Mouse (Mus musculus) heart, embryonic 10.5 days (tissue): ENCODE measurements around the gene Rev3l. TPM values are rescaled to one million over a fixed set of nuclear protein-coding genes. Genes with fewer than 3 reads are reported as not detected.

Experiments used
- DNase-seq: peaks from one replicate; pipeline ENCODE4 v3.0.0-alpha.2; 2017; ENCODE audit warnings: low spot score
- H3K27ac ChIP-seq: fragments of 300-500 bp; sonication (generic); 2 replicates; pipeline ENCODE4 v1.5.1; 2016; ENCODE audit warnings: mild to moderate bottlenecking
- H3K27me3 ChIP-seq: fragments of 300-500 bp; sonication (generic); 2 replicates; pipeline ENCODE4 v1.6.1; 2016; ENCODE audit warnings: mild to moderate bottlenecking; ENCODE audit not compliant: poor library complexity, insufficient read depth, severe bottlenecking
- H3K36me3 ChIP-seq: fragments of 300-500 bp; sonication (generic); 2 replicates; pipeline ENCODE4 v1.6.1; 2016; ENCODE audit warnings: mild to moderate bottlenecking, moderate library complexity
- H3K4me1 ChIP-seq: fragments of 300-500 bp; sonication (generic); 2 replicates; pipeline ENCODE4 v1.6.1; 2016; ENCODE audit warnings: mild to moderate bottlenecking
- H3K4me3 ChIP-seq: fragments of 300-500 bp; sonication (generic); 2 replicates; pipeline ENCODE4 v1.5.1; 2016; ENCODE audit warnings: mild to moderate bottlenecking, moderate library complexity
- H3K9me3 ChIP-seq: fragments of 300-500 bp; sonication (generic); 2 replicates; pipeline ENCODE4 v1.6.1; 2016; ENCODE audit warnings: mild to moderate bottlenecking, moderate library complexity
- WGBS: fragments of 180-500 bp; shearing (Covaris S2); methylation state at CpG from one replicate; pipeline ENCODE4 v1.1.7; 2016; 5-methylcytosine and 5-hydroxymethylcytosine counted together
- polyA plus RNA-seq: library from polyadenylated mRNA; unstranded; fragments of >200 nt; fragmentation: Nextera tagmentation; extraction: Ambion mirVana; gene quantifications from 2 replicates; pipeline ENCODE4 v1.2.1, GENCODE M21; 2016

Rev3l gene
- polyA plus RNA-seq, 1 experiment from 2014 or later = 13.1 TPM

- peak overlapping the region; percentile 90 for H3K4me3 ChIP-seq
- peaks cover 8% of the 10 kb centered on the region; the same call in 1 of the 2 replicates for H3K4me1 ChIP-seq
- 28% methylated on average over 10 of the region's 10 CpGs for WGBS
- H3K27ac ChIP-seq = peak overlapping the region; percentile 99
- H3K9me3 ChIP-seq = no peaks in the 10 kb centered on the region
- DNase-seq = no peak
- H3K27me3 ChIP-seq = no peaks in the 10 kb centered on the region
- 0 out of 2 replicates have a peak, but pooled peaks cover 4% of the 10 kb centered on the region for H3K36me3 ChIP-seq
Measured at GRCm38 (mm10) chr10:39733421-39733930, 1.6 kb downstream of the Rev3l start.

- H3K27me3 ChIP-seq = no peaks in the 10 kb centered on the region
- H3K27ac ChIP-seq = no peak overlapping the region
- no peaks in the 10 kb centered on the region for H3K9me3 ChIP-seq
- H3K4me3 ChIP-seq = no peak overlapping the region
- H3K4me1 ChIP-seq = peaks cover 8% of the 10 kb centered on the region; the same call in 1 of the 2 replicates
- 77% methylated on average over 4 of the region's 4 CpGs for WGBS
- no peak for DNase-seq
- H3K36me3 ChIP-seq = no peaks in the 10 kb centered on the region
Measured at GRCm38 (mm10) chr10:39736187-39736586, 4.3 kb downstream of the Rev3l start.

DNA sequence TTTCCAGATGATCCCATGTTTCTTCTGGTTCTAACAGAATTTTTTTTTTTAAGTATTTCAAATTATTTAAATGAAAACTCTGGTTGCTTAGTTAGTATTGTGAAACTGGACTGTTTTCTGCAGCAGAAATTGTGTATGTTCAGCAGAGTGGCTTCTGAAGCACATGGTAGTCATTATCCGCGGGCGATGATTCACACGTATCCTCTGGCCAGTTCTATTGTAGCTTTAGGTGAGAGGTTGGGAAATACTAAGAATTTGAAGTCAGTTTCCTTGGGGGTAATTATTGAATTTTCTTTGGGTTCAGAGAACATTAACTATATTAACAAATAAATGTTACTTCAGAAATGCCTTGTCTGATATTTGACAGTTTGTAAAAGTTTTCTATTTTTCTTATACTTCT lies 10.1 kb downstream of the Rev3l start:
- H3K9me3 ChIP-seq = no peaks in the 10 kb centered on the region
- no peaks in the 10 kb centered on the region for H3K4me1 ChIP-seq
- no peak overlapping the region for H3K4me3 ChIP-seq
- no peak overlapping the region for H3K27ac ChIP-seq
- DNase-seq = no peak
- no peaks in the 10 kb centered on the region for H3K36me3 ChIP-seq
- no peaks in the 10 kb centered on the region for H3K27me3 ChIP-seq
- 79% methylated on average over 4 of the region's 4 CpGs for WGBS

DNA sequence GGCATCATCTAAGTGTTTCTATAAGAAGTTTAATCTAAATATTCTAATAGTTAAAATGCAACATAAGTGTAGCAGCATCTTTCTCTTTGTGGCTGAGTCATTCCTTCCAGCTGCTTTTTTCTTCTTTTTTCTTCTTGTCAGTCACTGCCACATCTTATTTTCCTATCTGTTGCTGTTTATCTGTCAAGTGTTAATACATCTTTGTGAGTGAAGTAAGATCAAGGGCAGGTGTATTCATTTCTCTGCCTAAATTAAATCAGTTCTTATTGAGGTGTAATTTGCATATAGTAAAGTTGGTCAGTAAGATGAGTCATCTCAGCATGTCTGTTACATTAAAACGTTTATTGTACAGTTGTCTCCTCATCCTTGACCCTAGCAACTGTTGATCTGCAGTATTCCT lies 32.8 kb downstream of the Rev3l start:
- Histone ChIP-seq H3K36me3 (peaks cover 10% of the 10 kb centered on the region; the same call in 1 of the 2 replicates), H3K9me3 (no peaks in the 10 kb centered on the region), H3K4me1 (peaks cover 11% of the 10 kb centered on the region), H3K4me3 (no peak overlapping the region), H3K27me3 (no peaks in the 10 kb centered on the region), H3K27ac (no peak overlapping the region)
- WGBS = 85% methylated on average over 1 of the region's 1 CpGs
- DNase-seq = no peak

DNA sequence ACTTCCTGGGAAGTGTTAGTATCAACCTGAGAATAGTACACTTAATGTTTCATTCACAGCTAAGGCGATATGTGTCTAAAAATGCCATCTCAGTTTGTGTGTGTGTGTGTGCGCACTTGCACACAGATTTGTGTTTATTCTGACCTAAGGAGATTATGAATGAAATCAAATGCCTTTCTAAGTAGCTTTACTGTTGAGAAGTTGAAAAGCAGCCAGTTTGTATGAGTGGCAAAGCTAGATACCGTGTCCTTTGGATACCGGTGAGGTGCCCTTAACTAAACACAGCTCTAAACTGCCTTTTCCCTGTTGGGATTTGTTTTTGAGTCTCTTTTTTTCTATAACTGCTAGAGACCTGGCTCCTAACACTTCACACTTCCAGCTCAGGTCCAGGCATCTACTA lies 34.8 kb downstream of the Rev3l start:
- Histone ChIP-seq H3K27me3 (no peaks in the 10 kb centered on the region), H3K4me3 (no peak overlapping the region), H3K9me3 (no peaks in the 10 kb centered on the region), H3K27ac (no peak overlapping the region), H3K4me1 (peaks cover 11% of the 10 kb centered on the region), H3K36me3 (peaks cover 3% of the 10 kb centered on the region; the same call in 1 of the 2 replicates)
- 78% methylated on average over 4 of the region's 4 CpGs for WGBS
- DNase-seq = no peak

DNA sequence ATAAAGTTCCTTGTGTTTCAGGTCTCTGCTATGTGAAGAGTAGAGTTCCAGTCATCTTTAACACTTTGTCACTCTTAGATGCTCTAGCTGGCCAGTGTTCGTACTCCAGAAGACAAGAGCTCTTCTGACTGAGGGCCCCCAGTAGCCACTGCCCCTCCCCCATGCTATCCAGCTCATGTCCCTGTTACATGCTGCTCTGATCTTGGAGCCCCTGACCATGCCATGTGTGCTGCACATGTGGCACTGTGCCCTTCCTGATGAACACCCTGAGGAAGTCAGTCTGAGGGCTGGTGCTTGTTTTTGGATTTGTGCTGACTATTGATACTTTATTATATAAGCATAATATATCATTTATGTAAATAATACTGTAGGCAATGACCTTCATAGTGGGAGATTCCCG lies 40.3 kb downstream of the Rev3l start:
- peaks cover 29% of the 10 kb centered on the region for H3K4me1 ChIP-seq
- no peak for DNase-seq
- no peak overlapping the region for H3K4me3 ChIP-seq
- H3K27me3 ChIP-seq = no peaks in the 10 kb centered on the region
- H3K27ac ChIP-seq = no peak overlapping the region
- no peaks in the 10 kb centered on the region for H3K36me3 ChIP-seq
- H3K9me3 ChIP-seq = no peaks in the 10 kb centered on the region
- WGBS = 53% methylated on average over 2 of the region's 2 CpGs

DNA sequence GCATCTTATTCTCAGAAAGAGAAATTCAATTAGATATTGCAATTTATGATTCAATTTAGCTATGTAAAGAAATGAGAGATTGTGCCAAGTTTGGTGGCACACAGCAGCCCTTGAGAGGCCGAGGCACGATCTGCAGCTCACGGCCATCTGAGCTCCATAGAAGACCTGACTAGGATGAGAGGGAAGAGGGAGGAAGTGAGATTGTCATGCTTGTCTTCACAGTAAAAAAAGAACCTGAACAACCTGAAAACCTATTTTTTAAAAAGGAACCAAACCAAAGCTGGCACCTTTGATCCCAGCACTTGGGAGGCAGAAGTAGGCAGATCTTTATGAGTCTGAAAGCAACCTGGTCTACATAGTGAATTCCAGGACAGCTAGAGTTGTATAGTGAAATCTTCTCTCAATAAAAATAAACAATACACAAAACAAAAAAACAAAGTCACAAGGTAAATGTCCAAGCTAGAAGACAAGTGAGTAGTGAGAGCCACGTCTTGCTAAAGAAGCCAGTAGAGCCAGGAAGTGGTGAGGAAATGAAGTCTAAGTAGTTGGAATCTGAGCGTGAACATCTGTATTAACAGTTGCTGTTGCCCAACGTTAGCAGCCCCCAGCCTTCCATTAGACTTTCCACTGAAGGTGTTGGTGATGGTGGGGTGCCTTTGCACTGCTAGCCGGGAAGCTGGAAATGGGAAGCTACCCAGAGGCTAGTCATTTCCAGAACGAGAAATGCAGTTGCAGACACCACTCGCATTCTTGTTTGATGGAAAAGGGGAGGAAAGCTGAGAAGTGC lies 42.2 kb downstream of the Rev3l start:
- Histone ChIP-seq H3K27ac (peak overlapping the region; percentile 36; the same call in 1 of the 2 replicates), H3K4me1 (peaks cover 24% of the 10 kb centered on the region), H3K36me3 (no peaks in the 10 kb centered on the region), H3K9me3 (no peaks in the 10 kb centered on the region), H3K27me3 (no peaks in the 10 kb centered on the region), H3K4me3 (no peak overlapping the region)
- 66% methylated on average over 9 of the region's 9 CpGs for WGBS
- no peak for DNase-seq

- Histone ChIP-seq H3K27me3 (no peaks in the 10 kb centered on the region), H3K9me3 (no peaks in the 10 kb centered on the region), H3K4me3 (no peak overlapping the region), H3K4me1 (peaks cover 22% of the 10 kb centered on the region), H3K27ac (no peak overlapping the region), H3K36me3 (no peaks in the 10 kb centered on the region)
- WGBS = 91% methylated on average over 3 of the region's 3 CpGs
- no peak for DNase-seq
Measured at GRCm38 (mm10) chr10:39776927-39777326, 45.0 kb downstream of the Rev3l start.

DNA sequence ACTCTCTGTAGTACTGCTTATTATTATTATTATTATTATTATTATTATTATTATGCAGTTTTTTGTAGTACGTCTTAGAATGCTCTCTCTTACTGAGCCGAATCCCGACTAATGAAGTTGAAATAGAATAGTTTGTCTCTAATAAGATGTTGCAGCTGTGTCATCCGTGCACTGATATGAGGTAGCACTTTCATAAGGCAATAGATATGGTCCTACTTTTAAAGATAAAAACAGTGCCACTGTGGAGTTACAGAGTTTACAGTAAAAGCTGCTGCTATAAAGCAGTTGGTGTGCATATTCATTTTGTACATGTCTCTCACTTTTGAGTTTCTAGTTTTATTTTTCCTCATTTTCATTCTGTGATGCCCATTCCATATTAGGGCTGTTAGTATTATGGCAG lies 46.4 kb downstream of the Rev3l start:
- 88% methylated on average over 4 of the region's 4 CpGs for WGBS
- peaks cover 16% of the 10 kb centered on the region for H3K4me1 ChIP-seq
- DNase-seq = no peak
- no peaks in the 10 kb centered on the region for H3K27me3 ChIP-seq
- no peak overlapping the region for H3K4me3 ChIP-seq
- H3K36me3 ChIP-seq = no peaks in the 10 kb centered on the region
- no peak overlapping the region for H3K27ac ChIP-seq
- no peaks in the 10 kb centered on the region for H3K9me3 ChIP-seq

DNA sequence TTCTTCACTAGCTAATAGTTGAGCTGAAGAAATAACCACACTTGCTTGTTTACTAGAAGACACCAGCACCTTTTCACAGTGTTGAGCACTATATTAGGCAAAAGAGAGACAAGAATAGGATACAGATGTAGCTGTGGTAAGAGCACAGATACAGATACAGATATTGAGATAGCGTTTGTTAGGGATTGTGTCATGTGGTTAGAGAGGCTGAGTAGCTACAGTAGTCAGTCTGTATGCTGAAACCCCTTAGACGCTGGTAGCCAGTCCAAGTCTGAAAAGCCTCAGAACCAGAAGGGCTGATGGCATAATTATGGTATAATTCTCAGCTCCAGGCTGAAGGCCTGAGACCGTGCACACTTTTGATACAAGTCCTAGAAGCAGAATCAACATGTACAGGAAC lies 53.3 kb downstream of the Rev3l start:
- 85% methylated on average over 3 of the region's 3 CpGs for WGBS
- H3K9me3 ChIP-seq = no peaks in the 10 kb centered on the region
- H3K4me3 ChIP-seq = no peak overlapping the region

DNA sequence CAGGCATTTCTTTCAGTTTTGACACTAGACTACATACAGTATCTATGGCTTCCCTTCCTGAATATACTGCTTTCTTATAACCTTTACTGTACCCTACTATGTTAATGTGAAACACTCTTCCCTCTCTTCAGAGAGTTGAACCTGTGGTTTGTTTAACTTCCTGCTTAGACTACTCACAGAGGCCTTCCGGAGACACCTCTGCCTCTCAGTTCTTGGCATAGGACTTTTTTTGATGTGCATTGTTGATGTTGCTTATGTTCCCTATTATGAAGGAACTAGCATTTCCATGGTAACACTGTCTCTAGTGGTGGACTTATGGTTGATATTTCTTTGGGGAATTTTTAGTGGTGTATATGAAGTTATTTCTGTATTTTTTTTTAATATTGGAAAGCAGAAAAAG lies 61.4 kb downstream of the Rev3l start:
- WGBS = 92% methylated on average over 1 of the region's 1 CpGs
- no peaks in the 10 kb centered on the region for H3K4me1 ChIP-seq
- no peak overlapping the region for H3K27ac ChIP-seq
- H3K4me3 ChIP-seq = no peak overlapping the region
- H3K36me3 ChIP-seq = peaks cover 23% of the 10 kb centered on the region
- H3K9me3 ChIP-seq = no peaks in the 10 kb centered on the region
- DNase-seq = no peak
- H3K27me3 ChIP-seq = no peaks in the 10 kb centered on the region

More for the DNA sequence above, 53.3 kb downstream of the Rev3l start:
- H3K4me1 ChIP-seq = no peaks in the 10 kb centered on the region
- H3K27ac ChIP-seq = no peak overlapping the region
- no peak for DNase-seq
- no peaks in the 10 kb centered on the region for H3K27me3 ChIP-seq
- H3K36me3 ChIP-seq = no peaks in the 10 kb centered on the region

DNA sequence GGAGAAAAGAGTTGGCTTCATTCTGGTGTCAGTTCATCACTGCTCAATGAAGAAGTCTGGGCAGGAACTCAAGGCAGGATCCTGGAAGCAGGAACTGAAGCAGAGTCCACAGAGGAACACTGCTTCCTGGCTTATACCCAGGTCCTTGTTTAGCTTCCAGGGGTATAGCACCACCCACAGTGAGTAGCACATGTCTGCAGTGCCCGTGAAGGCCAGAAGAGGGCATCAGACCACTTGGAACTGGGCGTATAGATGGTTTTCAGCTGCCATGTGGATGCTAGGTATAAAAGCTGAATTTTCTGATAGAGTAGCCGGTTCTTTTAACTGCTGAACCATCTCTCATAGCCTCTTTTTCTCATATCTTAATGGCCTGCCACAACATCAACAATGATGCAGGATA lies 79.6 kb downstream of the Rev3l start:
- no peaks in the 10 kb centered on the region for H3K4me1 ChIP-seq

DNA sequence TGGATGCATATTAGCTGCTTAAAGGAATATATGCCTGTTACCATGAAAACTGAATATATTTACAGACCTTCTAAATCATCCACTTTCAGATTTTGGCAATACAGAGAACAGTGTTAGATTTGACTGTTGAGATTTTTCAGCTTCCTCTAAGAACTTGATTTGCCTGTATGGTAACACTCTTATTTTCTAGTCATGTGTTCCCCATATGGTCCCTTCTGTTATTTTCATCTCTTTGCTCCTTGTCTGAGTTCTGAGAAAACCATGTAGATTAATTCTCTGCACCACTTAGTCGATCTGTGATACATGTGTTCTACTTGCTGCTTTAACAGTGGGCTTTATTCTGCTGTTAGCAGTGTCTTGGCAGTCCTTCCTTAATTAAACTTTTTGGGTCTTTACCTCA lies 110.7 kb downstream of the Rev3l start:
- 90% methylated on average over 1 of the region's 1 CpGs for WGBS

More for the DNA sequence above, 79.6 kb downstream of the Rev3l start:
- peaks cover 59% of the 10 kb centered on the region for H3K36me3 ChIP-seq
- no peaks in the 10 kb centered on the region for H3K9me3 ChIP-seq
- H3K27ac ChIP-seq = no peak overlapping the region
- H3K4me3 ChIP-seq = no peak overlapping the region
- no peaks in the 10 kb centered on the region for H3K27me3 ChIP-seq
- WGBS = 70% methylated on average over 3 of the region's 3 CpGs
- peak; percentile 83 for DNase-seq

More for the DNA sequence above, 110.7 kb downstream of the Rev3l start:
- Histone ChIP-seq H3K27me3 (no peaks in the 10 kb centered on the region), H3K27ac (no peak overlapping the region), H3K4me1 (no peaks in the 10 kb centered on the region), H3K9me3 (no peaks in the 10 kb centered on the region), H3K36me3 (peaks cover 49% of the 10 kb centered on the region), H3K4me3 (no peak overlapping the region)
- no peak for DNase-seq
